Comparison of ENCODE assay signal across 27 mouse cellular contexts in the genomic region with DNA sequence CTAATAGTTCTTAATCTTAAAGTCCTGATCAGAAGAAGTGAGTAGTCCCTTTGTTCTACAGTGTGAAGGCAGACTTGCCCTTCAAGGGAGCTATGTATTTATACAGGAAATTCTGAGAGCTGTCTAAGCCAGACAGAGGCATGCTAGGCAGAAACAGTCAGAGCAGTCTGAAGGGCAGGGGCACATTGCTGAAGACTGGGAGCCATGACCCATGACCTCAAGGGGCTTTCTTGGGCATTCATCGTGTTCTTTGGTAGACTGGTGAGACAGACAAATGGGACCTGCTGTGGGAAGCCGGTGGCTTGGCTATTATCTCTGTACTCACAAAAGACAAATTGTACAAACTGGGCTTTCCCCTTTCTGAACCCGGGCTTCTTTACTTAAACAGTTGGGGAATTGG. TPM values are rescaled to one million over a fixed set of nuclear protein-coding genes. Genes with fewer than 3 reads are reported as not detected.
A peak's percentile ranks its signal among the peaks of the same experiment; 100 is the strongest.
DNase-seq lines count a peak whose midpoint lies in the region; TF ChIP-seq lines count a peak whose summit lies in the region.
"Had no signal": no experiment of that assay in that cellular context is flagged by ENCODE, and none has a peak within 500 bp of the region (broad histone marks: within the 10 kb centered on the region; RNA-seq: fewer than 3 reads in every experiment).

No protein-coding gene starts in this region.

- H3K4me1 ChIP-seq in embryonic fibroblast, embryonic 13.5 days (ENCODE audit: control insufficient read depth, insufficient read depth, low read length): peaks cover 16% of the 10 kb centered on the region

- TF ChIP-seq POLR2A in embryonic fibroblast, embryonic 13.5 days (IDR thresholded peaks at IDR 0.05; ENCODE audit: low read depth, low read length): no peak

- DNase-seq in kidney, adult 9 months: peak; percentile 11
- DNase-seq in kidney, postnatal 14 days: no peak
- peak; percentile 38 for DNase-seq in retina, embryonic 14.5 days (ENCODE audit: low spot score)
- DNase-seq in retina, postnatal 1 day: no peak
- DNase-seq in adrenal gland, postnatal 14 days: no peak
- no peak for DNase-seq in urinary bladder, adult 2 months (ENCODE audit: low spot score)
- DNase-seq: adrenal gland, adult 8-10 months; cerebellum, adult 11-12 months; cerebellum, postnatal 36 days; heart, postnatal 36 days; kidney, postnatal 10 days; right cerebral cortex, postnatal 14 days had no signal

- no peak for TF ChIP-seq CTCF in embryonic fibroblast, embryonic 13.5 days (IDR thresholded peaks at IDR 0.05; ENCODE audit: borderline replicate concordance, insufficient read depth, low read length)

- H3K27ac ChIP-seq in embryonic fibroblast, embryonic 13.5 days (ENCODE audit: insufficient read depth, low read length): peak overlapping the region; percentile 8; the same call in 1 of the 2 replicates
- H3K27ac ChIP-seq: embryonic facial prominence, embryonic 15.5 days; left cerebral cortex, adult 2 months; limb, embryonic 10.5 days; lung, embryonic 15.5 days; midbrain, embryonic 12.5 days had no signal

- no peak overlapping the region for H3K4me3 ChIP-seq in embryonic fibroblast, embryonic 13.5 days (ENCODE audit: insufficient read depth, low read length)
- H3K4me3 ChIP-seq: embryonic facial prominence, embryonic 15.5 days; heart, embryonic 12.5 days; left cerebral cortex, adult 2 months; limb, embryonic 10.5 days; lung, embryonic 15.5 days; midbrain, embryonic 12.5 days had no signal

RNA-seq across cellular contexts. Expression of a gene that starts 4.0 kb away (rescaled TPM):
- polyA plus RNA-seq in embryonic fibroblast, embryonic 13.5 days (2011; ENCODE audit: insufficient read length, low read depth, missing spikeins): 31.1 and 41.3 TPM in 2 replicates
- total RNA-seq in adrenal gland, postnatal 14 days (2021): 5.5 and 5.6 TPM in 2 replicates
- polyA plus RNA-seq in urinary bladder, adult 2 months (2012; rRNA removed): 90.2 and 106 TPM in 2 replicates
- total RNA-seq: MEL had no signal

RNA-seq across cellular contexts. Expression of a gene that starts 40.5 kb away (rescaled TPM):
- not detected in 2 replicates for polyA plus RNA-seq in embryonic fibroblast, embryonic 13.5 days (2011; ENCODE audit: insufficient read length, low read depth, missing spikeins)
- total RNA-seq in adrenal gland, postnatal 14 days (2021): not detected in 2 replicates
- 0.04 and 0.12 TPM in 2 replicates for polyA plus RNA-seq in urinary bladder, adult 2 months (2012; rRNA removed)
- total RNA-seq: adrenal gland, adult 8-10 months; layer of hippocampus, adult 8-10 months; left cerebral cortex, adult 2 months; MEL had no signal
- polyA plus RNA-seq: brain, embryonic 14.5 days; forebrain, embryonic 14.5 days; heart, embryonic 12.5 days; intestine, embryonic 14.5 days; limb, embryonic 10.5 days; liver, embryonic 11.5 days; lung, embryonic 15.5 days; midbrain, embryonic 12.5 days; stomach, embryonic 16.5 days; thymus, postnatal 0 days had no signal

Comparison
In these comparisons a context has a peak if more than half of its experiments do, and no peak if none do; other contexts are left out.
1. DNase-seq: peak in kidney, adult 9 months (single experiment) and retina, embryonic 14.5 days (single experiment); none in kidney, postnatal 14 days (single experiment), retina, postnatal 1 day (single experiment), adrenal gland, postnatal 14 days (single experiment) and urinary bladder, adult 2 months (single experiment).